Mouse (Mus musculus) G1E (cell line): Measurements from ENCODE around the gene Plp2. TPM values are rescaled to one million over a fixed set of nuclear protein-coding genes. Genes with fewer than 3 reads are reported as not detected.

Experiments
- ATAC-seq: 2 replicates; pipeline ENCODE4 v1.8.0; 2016; ENCODE audit warnings: mild to moderate bottlenecking; ENCODE audit not compliant: insufficient number of reproducible peaks, poor library complexity, low FRiP score, severe bottlenecking; ENCODE audit errors: extremely low read depth
- DNase-seq: peaks from one replicate; pipeline ENCODE4 v3.0.0; 2012; ENCODE audit warnings: low spot score
- H3K27me3 ChIP-seq: 2 replicates; pipeline ENCODE4 v1.6.1; 2012; ENCODE audit warnings: mild to moderate bottlenecking, low read length, inconsistent platforms; ENCODE audit not compliant: insufficient read depth
- H3K36me3 ChIP-seq: replicated peaks from 2 replicates; pipeline ENCODE3; 2012; ENCODE audit warnings: mild to moderate bottlenecking, inconsistent platforms
- H3K4me1 ChIP-seq: 2 replicates; pipeline ENCODE4 v1.6.1; 2012; ENCODE audit warnings: low read depth, low read length, inconsistent platforms, mixed read lengths; ENCODE audit not compliant: insufficient read depth
- H3K4me3 ChIP-seq: 2 replicates; pipeline ENCODE4 v1.5.1; 2012; ENCODE audit warnings: low read depth, mild to moderate bottlenecking, inconsistent platforms, low read length, moderate library complexity, mixed read lengths
- H3K9me3 ChIP-seq: replicated peaks from 2 replicates; pipeline ENCODE4 v1.6.1; 2012; ENCODE audit warnings: inconsistent platforms
- CTCF ChIP-seq: IDR thresholded peaks from 2 replicates; pipeline ENCODE4 v1.5.1; 2012; ENCODE audit warnings: low read depth, low read length, inconsistent platforms, mixed read lengths
- GATA1 ChIP-seq: IDR thresholded peaks from 2 replicates; pipeline ENCODE4 v1.6.1; 2012; ENCODE audit warnings: borderline replicate concordance, low read length, inconsistent platforms, mixed read lengths
- GATA2 ChIP-seq: IDR thresholded peaks from 2 replicates; pipeline ENCODE4 v1.6.1; 2012; ENCODE audit warnings: low read depth, low read length, inconsistent platforms, borderline replicate concordance
- POLR2AphosphoS5 ChIP-seq: IDR thresholded peaks from 2 replicates; pipeline ENCODE4 v1.6.1; 2012; ENCODE audit warnings: low read depth, low read length, inconsistent platforms; ENCODE audit not compliant: insufficient replicate concordance
- TAL1 ChIP-seq: conservative IDR thresholded peaks from 2 replicates; pipeline ENCODE4 v1.6.1; 2012; ENCODE audit warnings: low read depth, low read length, inconsistent platforms, mixed read lengths
- polyA plus RNA-seq: library from polyadenylated mRNA; stranded (reverse); fragments of >175 nt; gene quantifications from 2 replicates; pipeline ENCODE4 v1.2.3, GENCODE M21; 2012
- total RNA-seq, 2 experiments: library from RNA; stranded (forward) in 1 of 2; stranded (reverse) in 1 of 2; fragments of 200-1000 nt in 1 of 2; fragments of >200 nt in 1 of 2; fragmentation: Nextera tagmentation in 1 of 2; gene quantifications; 2 replicates each; pipeline ENCODE4 v1.2.3; 2014 to 2017

Gene Plp2
- total and polyA plus RNA-seq, 3 experiments: 50.9 to 129 (median 70.2) TPM

DNA sequence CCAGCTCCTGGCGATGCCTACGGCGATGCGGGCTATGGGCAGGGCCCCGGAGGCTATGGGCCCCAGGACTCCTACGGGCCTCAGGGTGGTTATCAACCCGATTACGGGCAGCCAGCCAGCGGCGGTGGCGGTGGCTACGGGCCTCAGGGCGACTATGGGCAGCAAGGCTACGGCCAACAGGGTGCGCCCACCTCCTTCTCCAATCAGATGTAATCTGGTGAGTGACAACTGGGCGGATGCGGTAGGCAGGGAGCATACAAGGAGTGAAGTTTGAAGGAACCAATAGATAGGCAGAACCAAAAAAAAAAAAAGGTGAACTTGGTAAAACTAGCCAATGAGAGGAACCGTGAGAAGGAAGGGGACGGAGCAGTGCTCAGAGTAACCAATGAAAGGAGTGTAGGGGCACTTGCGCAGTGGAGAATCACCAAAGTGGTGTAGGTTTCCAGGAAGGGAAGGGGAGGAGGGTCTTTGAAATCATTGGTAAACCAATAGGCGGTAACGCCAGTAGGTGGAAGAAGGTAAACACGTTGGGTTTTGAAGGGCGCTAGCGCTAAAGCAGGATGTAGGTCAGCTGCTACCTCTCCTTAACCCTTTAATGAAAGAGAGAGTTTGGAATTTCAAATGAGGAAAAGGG lies 22.4 kb downstream of the Plp2 start:
- ATAC-seq (peak; percentile 95), DNase-seq (peak; percentile 80)
- TF ChIP-seq GATA1 (no peak), GATA2 (no peak), TAL1 (no peak), CTCF (no peak), POLR2AphosphoS5 (no peak)
- Histone ChIP-seq H3K4me3 (peak overlapping the region; percentile 72), H3K4me1 (peaks cover 15% of the 10 kb centered on the region), H3K27me3 (peaks cover 5% of the 10 kb centered on the region; the same call in 1 of the 2 replicates), H3K36me3 (no peaks in the 10 kb centered on the region), H3K9me3 (no peaks in the 10 kb centered on the region)

GRCm38 (mm10) chrX:7645349-7645748 lies 25.8 kb downstream of the Plp2 start:
- TF ChIP-seq GATA2: no peak
- no peak for TF ChIP-seq TAL1
- H3K36me3 ChIP-seq: no peaks in the 10 kb centered on the region
- peaks cover 20% of the 10 kb centered on the region for H3K4me1 ChIP-seq
- no peak overlapping the region for H3K4me3 ChIP-seq
- H3K9me3 ChIP-seq: no peaks in the 10 kb centered on the region
- ATAC-seq (no peak), DNase-seq (peak; percentile 10)
- peaks cover 15% of the 10 kb centered on the region for H3K27me3 ChIP-seq

GRCm38 (mm10) chrX:7640785-7641184 lies 30.4 kb downstream of the Plp2 start:
- Histone ChIP-seq H3K4me3 (no peak overlapping the region), H3K27me3 (peaks cover 20% of the 10 kb centered on the region), H3K36me3 (no peaks in the 10 kb centered on the region), H3K4me1 (peaks cover 11% of the 10 kb centered on the region; the same call in 1 of the 2 replicates), H3K9me3 (no peaks in the 10 kb centered on the region)
- DNase-seq: no peak
- TF ChIP-seq GATA2: no peak
- TF ChIP-seq POLR2AphosphoS5: no peak
- TF ChIP-seq GATA1: no peak
- TF ChIP-seq TAL1: no peak
- no peak for TF ChIP-seq CTCF
- no peak for ATAC-seq

GRCm38 (mm10) chrX:7639536-7640325 lies 31.5 kb downstream of the Plp2 start:
- H3K4me1 ChIP-seq: peaks cover 11% of the 10 kb centered on the region; the same call in 1 of the 2 replicates
- no peak for ATAC-seq
- TF ChIP-seq GATA2: no peak
- TF ChIP-seq GATA1: no peak
- TF ChIP-seq CTCF: no peak
- no peak for TF ChIP-seq TAL1
- TF ChIP-seq POLR2AphosphoS5: no peak
- H3K4me3 ChIP-seq: no peak overlapping the region
- no peaks in the 10 kb centered on the region for H3K36me3 ChIP-seq
- DNase-seq: no peak
- H3K9me3 ChIP-seq: no peaks in the 10 kb centered on the region
- peaks cover 20% of the 10 kb centered on the region for H3K27me3 ChIP-seq

GRCm38 (mm10) chrX:7638401-7639091 lies 32.6 kb downstream of the Plp2 start, which contains the start of gene Syp:
Gene Syp (plus strand): TSS chrX:7638471.
- ATAC-seq (peak; percentile 28; the same call in 1 of the 2 replicates), DNase-seq (peak; percentile 64)
- H3K27me3 ChIP-seq: peaks cover 13% of the 10 kb centered on the region
- H3K4me3 ChIP-seq: peak within 1 kb of the TSS; percentile 42; the same call in 1 of the 2 replicates
- H3K4me1 ChIP-seq: peaks cover 11% of the 10 kb centered on the region; the same call in 1 of the 2 replicates
- no peaks in the 10 kb centered on the region for H3K9me3 ChIP-seq
- H3K36me3 ChIP-seq: no peaks in the 10 kb centered on the region
- no peak for TF ChIP-seq GATA2
- no peak for TF ChIP-seq POLR2AphosphoS5
- TF ChIP-seq CTCF: no peak
- no peak for TF ChIP-seq GATA1
- TF ChIP-seq TAL1: no peak

- H3K27me3 ChIP-seq: peaks cover 10% of the 10 kb centered on the region; the same call in 1 of the 2 replicates
- no peaks in the 10 kb centered on the region for H3K36me3 ChIP-seq
- TF ChIP-seq CTCF: no peak
- TF ChIP-seq POLR2AphosphoS5: no peak
- TF ChIP-seq TAL1: no peak
- no peak for TF ChIP-seq GATA1
- TF ChIP-seq GATA2: no peak
- no peaks in the 10 kb centered on the region for H3K9me3 ChIP-seq
- no peak for DNase-seq
- H3K4me1 ChIP-seq: 0 out of 2 replicates have a peak, but pooled peaks cover 6% of the 10 kb centered on the region
- H3K4me3 ChIP-seq: no peak overlapping the region
- no peak for ATAC-seq
Observed at GRCm38 (mm10) chrX:7635101-7635500, 36.1 kb downstream of the Plp2 start.
